Mouse (Mus musculus) spleen, adult 2 months (tissue): ENCODE data around the gene Kif1c.

Source experiments
- CTCF ChIP-seq: fragments of 200-500 bp; IDR thresholded peaks from 2 replicates; pipeline ENCODE4 v1.5.1; 2011; ENCODE audit warnings: mild to moderate bottlenecking, inconsistent platforms; ENCODE audit not compliant: insufficient read depth, insufficient read length, insufficient replicate concordance; ENCODE audit errors: extremely low read depth
- POLR2A ChIP-seq: fragments of 200-500 bp; IDR thresholded peaks from 2 replicates; pipeline ENCODE4 v1.6.1; 2011; ENCODE audit warnings: low read depth, low read length, inconsistent platforms

- TF ChIP-seq POLR2A (no peak), CTCF (no peak)
Measured at GRCm38 (mm10) chr11:70678576-70678975, 21.8 kb upstream of the Kif1c start.
